Mouse (Mus musculus) hematopoietic stem cell, adult 5-6 weeks (primary cell): ENCODE results near the gene Ccdc148. TPM values are rescaled to one million over a fixed set of nuclear protein-coding genes. Genes with fewer than 3 reads are reported as not detected.

ENCODE experiments used
- ATAC-seq, 2 experiments: fragments of 125-278 bp in 1 of 2; replicated peaks in 1 of 2; 2 replicates each; pipeline ENCODE4 v1.8.0; 2016 to 2017; ENCODE audit warnings: inconsistent platforms in 2 of 2, mild to moderate bottlenecking in 2 of 2, moderate number of reproducible peaks in 2 of 2, low read depth in 1 of 2, moderate TSS enrichment in 1 of 2; ENCODE audit not compliant: low FRiP score in 2 of 2, poor library complexity in 2 of 2, severe bottlenecking in 2 of 2, insufficient read depth in 1 of 2, low TSS enrichment in 1 of 2
- total RNA-seq: library from RNA; stranded (forward); fragments of 172-1452, 232-1000 nt; gene quantifications from 2 replicates; pipeline ENCODE4 v1.2.3, GENCODE M21; 2017

Gene Ccdc148
- total RNA-seq, 1 experiment from 2014 or later = 0.45 TPM

- ATAC-seq = no peak
Observed at GRCm38 (mm10) chr2:58778986-58779495, 381.4 kb downstream of the Ccdc148 start.

- no peak for ATAC-seq
Observed at GRCm38 (mm10) chr2:58773833-58774232, 386.6 kb downstream of the Ccdc148 start.

Other genes starting within 250 kb of the Ccdc148 start
- gene Pkp4, start 167 bp upstream of the Ccdc148 start, total RNA-seq = 19.1 and 24.3 TPM in 2 replicates